Mouse (Mus musculus) stomach, postnatal 0 days (tissue): ENCODE measurements at regions not wholly inside any gene's neighbourhood (a gene's known extent, or its start where the extent isn't known, plus 50 kb on each side); places are given as distances from the start of the nearest gene placed in this dataset.

Source experiments
- ATAC-seq: fragments of 200-750 bp; cut with Nextera tagmentation; 2 replicates; pipeline ENCODE4 v1.8.0; 2017; ENCODE audit not compliant: low FRiP score, low TSS enrichment
- DNase-seq: peaks from one replicate; pipeline ENCODE4 v3.0.0-alpha.2; 2016; ENCODE audit warnings: low spot score
- H3K27ac ChIP-seq: fragments of 300-500 bp; sonication (generic); replicated peaks from 2 replicates; pipeline ENCODE4 v1.5.1; 2014; ENCODE audit warnings: mild to moderate bottlenecking, control low read depth
- H3K27me3 ChIP-seq: fragments of 300-500 bp; sonication (generic); 2 replicates; pipeline ENCODE4 v1.6.1; 2014; ENCODE audit warnings: low read length; ENCODE audit not compliant: control insufficient read depth, insufficient read depth
- H3K36me3 ChIP-seq: fragments of 300-500 bp; sonication (generic); 2 replicates; pipeline ENCODE4 v1.6.1; 2014; ENCODE audit warnings: low read length, mixed read lengths; ENCODE audit not compliant: control insufficient read depth, insufficient read depth
- H3K4me1 ChIP-seq: fragments of 300-500 bp; sonication (generic); replicated peaks from 2 replicates; pipeline ENCODE4 v1.6.1; 2014; ENCODE audit warnings: antibody characterized with exemption; ENCODE audit not compliant: control insufficient read depth, insufficient read depth
- H3K4me2 ChIP-seq: fragments of 300-500 bp; sonication (generic); replicated peaks from 2 replicates; pipeline ENCODE4 v1.6.1; 2014; ENCODE audit warnings: low read depth, mild to moderate bottlenecking, control low read depth, moderate library complexity
- H3K4me3 ChIP-seq: fragments of 300-500 bp; sonication (generic); 2 replicates; pipeline ENCODE4 v1.5.1; 2014; ENCODE audit warnings: low read depth, low read length, control low read depth
- H3K9ac ChIP-seq: fragments of 300-500 bp; sonication (generic); 2 replicates; pipeline ENCODE4 v1.6.1; 2014; ENCODE audit warnings: mild to moderate bottlenecking, low read length, control low read depth, mixed read lengths
- H3K9me3 ChIP-seq: fragments of 300-500 bp; sonication (generic); 2 replicates; pipeline ENCODE4 v1.6.1; 2016; ENCODE audit warnings: low read length; ENCODE audit not compliant: control insufficient read depth
- CTCF ChIP-seq: IDR thresholded peaks from 2 replicates; pipeline ENCODE4 v1.5.1; 2016; ENCODE audit warnings: antibody characterized with exemption, low read depth, mild to moderate bottlenecking, moderate library complexity
- EP300 ChIP-seq: optimal IDR thresholded peaks from 2 replicates; pipeline ENCODE3; 2016; ENCODE audit warnings: antibody characterized with exemption
- WGBS: fragments of 180-500 bp; shearing (Covaris S2); extraction: QIAGEN DNeasy Blood & Tissue Kit; methylation state at CpG from one replicate; pipeline ENCODE4 v1.1.7; 2014; 5-methylcytosine and 5-hydroxymethylcytosine counted together

- 57% methylated on average over 4 of the region's 4 CpGs for WGBS
Measured at GRCm38 (mm10) chr1:185648926-185649325, 194.3 kb downstream of the Slc30a10 start.

GRCm38 (mm10) chr1:185650926-185651325 lies 196.3 kb downstream of the Slc30a10 start:
- no peak overlapping the region for H3K4me3 ChIP-seq
- ATAC-seq (no peak), DNase-seq (no peak)
- H3K36me3 ChIP-seq, result no peaks in the 10 kb centered on the region
- 61% methylated on average over 2 of the region's 2 CpGs for WGBS
- no peaks in the 10 kb centered on the region for H3K9me3 ChIP-seq
- no peak for TF ChIP-seq CTCF
- no peak for TF ChIP-seq EP300
- no peaks in the 10 kb centered on the region for H3K27me3 ChIP-seq
- no peak overlapping the region for H3K4me2 ChIP-seq
- no peak overlapping the region for H3K9ac ChIP-seq
- H3K4me1 ChIP-seq, result no peaks in the 10 kb centered on the region
- no peak overlapping the region for H3K27ac ChIP-seq

More at GRCm38 (mm10) chr1:185648926-185649325, 194.3 kb downstream of the Slc30a10 start:
- Histone ChIP-seq H3K27me3 (no peaks in the 10 kb centered on the region), H3K27ac (no peak overlapping the region), H3K9ac (no peak overlapping the region), H3K9me3 (no peaks in the 10 kb centered on the region), H3K4me2 (no peak overlapping the region), H3K36me3 (no peaks in the 10 kb centered on the region), H3K4me3 (no peak overlapping the region), H3K4me1 (no peaks in the 10 kb centered on the region)
- ATAC-seq (no peak), DNase-seq (no peak)
- no peak for TF ChIP-seq CTCF
- no peak for TF ChIP-seq EP300

GRCm38 (mm10) chr1:185655021-185655420 lies 200.4 kb downstream of the Slc30a10 start:
- H3K27me3 ChIP-seq, result no peaks in the 10 kb centered on the region
- H3K9ac ChIP-seq, result no peak overlapping the region
- DNase-seq, result no peak
- H3K4me3 ChIP-seq, result no peak overlapping the region
- H3K4me1 ChIP-seq, result no peaks in the 10 kb centered on the region
- no peak overlapping the region for H3K27ac ChIP-seq
- H3K9me3 ChIP-seq, result no peaks in the 10 kb centered on the region
- H3K4me2 ChIP-seq, result no peak overlapping the region
- no peaks in the 10 kb centered on the region for H3K36me3 ChIP-seq
- WGBS, result 72% methylated on average over 7 of the region's 7 CpGs
- ATAC-seq, result no peak
- no peak for TF ChIP-seq EP300
- TF ChIP-seq CTCF, result no peak

- Histone ChIP-seq H3K36me3 (no peaks in the 10 kb centered on the region), H3K9me3 (no peaks in the 10 kb centered on the region), H3K27ac (no peak overlapping the region), H3K4me3 (no peak overlapping the region), H3K27me3 (no peaks in the 10 kb centered on the region), H3K9ac (no peak overlapping the region), H3K4me2 (no peak overlapping the region), H3K4me1 (no peaks in the 10 kb centered on the region)
- no peak for TF ChIP-seq CTCF
- TF ChIP-seq EP300, result no peak
- DNase-seq, result no peak
- 80% methylated on average over 4 of the region's 4 CpGs for WGBS
- ATAC-seq, result no peak
Measured at GRCm38 (mm10) chr1:185655461-185655860, 200.8 kb downstream of the Slc30a10 start.

- H3K4me1 ChIP-seq, result no peaks in the 10 kb centered on the region
- no peak for TF ChIP-seq CTCF
- TF ChIP-seq EP300, result no peak
- H3K9ac ChIP-seq, result no peak overlapping the region
- DNase-seq, result no peak
- no peak overlapping the region for H3K4me2 ChIP-seq
- no peaks in the 10 kb centered on the region for H3K27me3 ChIP-seq
- no peaks in the 10 kb centered on the region for H3K36me3 ChIP-seq
- ATAC-seq, result no peak
- no peak overlapping the region for H3K27ac ChIP-seq
- WGBS, result 92% methylated on average over 8 of the region's 8 CpGs
- no peaks in the 10 kb centered on the region for H3K9me3 ChIP-seq
- no peak overlapping the region for H3K4me3 ChIP-seq
Measured at GRCm38 (mm10) chr1:185657286-185657685, 202.6 kb downstream of the Slc30a10 start.

GRCm38 (mm10) chr1:185659476-185659875 lies 204.8 kb downstream of the Slc30a10 start:
- H3K4me3 ChIP-seq, result no peak overlapping the region
- no peak overlapping the region for H3K4me2 ChIP-seq
- no peak for TF ChIP-seq CTCF
- TF ChIP-seq EP300, result no peak
- no peaks in the 10 kb centered on the region for H3K36me3 ChIP-seq
- H3K9me3 ChIP-seq, result no peaks in the 10 kb centered on the region
- DNase-seq, result no peak
- H3K4me1 ChIP-seq, result no peaks in the 10 kb centered on the region
- H3K27ac ChIP-seq, result no peak overlapping the region
- H3K9ac ChIP-seq, result no peak overlapping the region
- ATAC-seq, result no peak
- no peaks in the 10 kb centered on the region for H3K27me3 ChIP-seq
- 80% methylated on average over 5 of the region's 5 CpGs for WGBS
